Mouse (Mus musculus) forebrain, embryonic 12.5 days (tissue): ENCODE measurements around the gene Dnlz. TPM values are rescaled to one million over a fixed set of nuclear protein-coding genes. Genes with fewer than 3 reads are reported as not detected.
A peak's percentile ranks its signal among the peaks of the same experiment; 100 is the strongest.

Experiments used
- ATAC-seq: fragments of 200-750 bp; cut with Nextera tagmentation; 2 replicates; pipeline ENCODE4 v1.8.0; 2017; ENCODE audit warnings: moderate TSS enrichment; ENCODE audit not compliant: low FRiP score
- H3K27ac ChIP-seq: fragments of 300-500 bp; sonication (generic); 2 replicates; pipeline ENCODE4 v1.5.1; 2016; ENCODE audit warnings: mild to moderate bottlenecking
- H3K27me3 ChIP-seq: fragments of 300-500 bp; sonication (generic); 2 replicates; pipeline ENCODE4 v1.6.1; 2016; ENCODE audit warnings: mild to moderate bottlenecking
- H3K36me3 ChIP-seq: fragments of 300-500 bp; sonication (generic); replicated peaks from 2 replicates; pipeline ENCODE4 v1.6.1; 2016; ENCODE audit warnings: mild to moderate bottlenecking
- H3K4me1 ChIP-seq: fragments of 300-500 bp; sonication (generic); 2 replicates; pipeline ENCODE4 v1.6.1; 2016
- H3K4me2 ChIP-seq: fragments of 300-500 bp; sonication (generic); 2 replicates; pipeline ENCODE4 v1.6.1; 2016; ENCODE audit warnings: mild to moderate bottlenecking, moderate library complexity
- H3K4me3 ChIP-seq: fragments of 300-500 bp; sonication (generic); replicated peaks from 2 replicates; pipeline ENCODE4 v1.5.1; 2016; ENCODE audit warnings: mild to moderate bottlenecking
- H3K9ac ChIP-seq: fragments of 300-500 bp; sonication (generic); 2 replicates; pipeline ENCODE4 v1.6.1; 2016; ENCODE audit warnings: mild to moderate bottlenecking
- H3K9me3 ChIP-seq: fragments of 300-500 bp; sonication (generic); 2 replicates; pipeline ENCODE4 v1.6.1; 2016
- WGBS: fragments of 180-500 bp; shearing (Covaris S2); methylation state at CpG from one replicate; pipeline ENCODE4 v1.1.7; 2016; 5-methylcytosine and 5-hydroxymethylcytosine counted together
- polyA plus RNA-seq: library from polyadenylated mRNA; unstranded; fragments of >200 nt; fragmentation: Nextera tagmentation; extraction: Ambion mirVana; gene quantifications from 2 replicates; pipeline ENCODE4 v1.2.1, GENCODE M21; 2016

The Dnlz gene
- polyA plus RNA-seq, 1 experiment from 2014 or later: 34.5 TPM

- H3K4me3 ChIP-seq: no peak overlapping the region
- no peak overlapping the region for H3K4me2 ChIP-seq
- peaks cover 7% of the 10 kb centered on the region; the same call in 1 of the 2 replicates for H3K27me3 ChIP-seq
- peaks cover 37% of the 10 kb centered on the region for H3K4me1 ChIP-seq
- no peak overlapping the region for H3K27ac ChIP-seq
- H3K9me3 ChIP-seq: no peaks in the 10 kb centered on the region
- no peak overlapping the region for H3K9ac ChIP-seq
- WGBS: 86% methylated on average over 10 of the region's 10 CpGs
- no peaks in the 10 kb centered on the region for H3K36me3 ChIP-seq
- no peak for ATAC-seq
Measured at GRCm38 (mm10) chr2:26302005-26302503, 49.9 kb downstream of the Dnlz start.

- H3K27me3 ChIP-seq: peaks cover 7% of the 10 kb centered on the region; the same call in 1 of the 2 replicates
- H3K9ac ChIP-seq: no peak overlapping the region
- WGBS: 1% methylated on average over 3 of the region's 3 CpGs
- H3K9me3 ChIP-seq: no peaks in the 10 kb centered on the region
- ATAC-seq: no peak
- H3K4me1 ChIP-seq: peaks cover 45% of the 10 kb centered on the region
- no peak overlapping the region for H3K4me3 ChIP-seq
- H3K36me3 ChIP-seq: no peaks in the 10 kb centered on the region
- 0 out of 2 replicates have a peak overlapping the region, but pooled peaks have one; percentile 9 for H3K27ac ChIP-seq
- no peak overlapping the region for H3K4me2 ChIP-seq
Measured at GRCm38 (mm10) chr2:26300808-26301174, 51.1 kb downstream of the Dnlz start.

DNA sequence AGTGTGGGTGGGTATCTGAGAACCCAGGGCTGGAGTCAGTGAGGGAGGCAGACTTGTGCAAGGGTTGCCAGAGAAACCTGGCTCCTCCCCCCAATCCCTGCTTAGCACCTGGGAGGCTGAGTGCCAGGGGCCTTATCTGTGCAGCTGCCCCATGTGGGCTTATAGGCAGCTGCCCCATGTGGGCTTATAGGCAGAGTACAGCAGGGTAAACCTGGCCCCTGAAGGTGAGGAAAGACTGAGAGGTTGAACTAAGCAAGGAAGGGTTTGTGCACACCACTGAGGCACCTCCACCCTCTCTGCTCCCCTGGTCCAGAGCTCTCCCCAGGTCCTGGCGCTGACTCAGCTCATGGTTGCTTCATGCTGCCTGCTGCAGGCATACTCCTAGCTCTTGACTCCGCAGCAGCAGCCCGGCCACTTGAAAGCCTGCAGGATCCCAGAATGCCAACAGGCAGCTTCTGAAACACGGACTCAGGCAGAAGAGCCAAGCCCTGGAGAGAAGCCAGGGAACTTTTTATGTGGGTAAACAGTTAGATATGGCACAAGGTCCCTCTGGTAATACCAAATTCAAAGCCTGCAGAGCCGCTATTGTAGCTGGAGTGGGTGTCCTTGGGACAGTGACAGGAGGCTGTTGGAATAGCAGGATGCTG is 51.6 kb downstream of the Dnlz start:
- ATAC-seq: no peak; the same call in 1 of the 2 replicates
- H3K27ac ChIP-seq: peak overlapping the region; percentile 89; the same call in 1 of the 2 replicates
- no peak overlapping the region for H3K9ac ChIP-seq
- peaks cover 7% of the 10 kb centered on the region; the same call in 1 of the 2 replicates for H3K27me3 ChIP-seq
- peaks cover 45% of the 10 kb centered on the region for H3K4me1 ChIP-seq
- no peak overlapping the region for H3K4me2 ChIP-seq
- H3K9me3 ChIP-seq: no peaks in the 10 kb centered on the region
- WGBS: 45% methylated on average over 5 of the region's 5 CpGs
- no peaks in the 10 kb centered on the region for H3K36me3 ChIP-seq
- H3K4me3 ChIP-seq: no peak overlapping the region

GRCm38 (mm10) chr2:26299336-26299735 is 52.6 kb downstream of the Dnlz start:
- WGBS: 22% methylated on average over 7 of the region's 7 CpGs
- ATAC-seq: no peak
- peak overlapping the region; percentile 40; the same call in 1 of the 2 replicates for H3K4me2 ChIP-seq
- H3K9ac ChIP-seq: peak overlapping the region; percentile 40; the same call in 1 of the 2 replicates
- H3K9me3 ChIP-seq: no peaks in the 10 kb centered on the region
- H3K4me1 ChIP-seq: peaks cover 45% of the 10 kb centered on the region
- H3K27me3 ChIP-seq: peaks cover 7% of the 10 kb centered on the region; the same call in 1 of the 2 replicates
- no peaks in the 10 kb centered on the region for H3K36me3 ChIP-seq
- H3K4me3 ChIP-seq: no peak overlapping the region
- H3K27ac ChIP-seq: peak overlapping the region; percentile 89

- Histone ChIP-seq H3K4me1 (peaks cover 45% of the 10 kb centered on the region), H3K36me3 (no peaks in the 10 kb centered on the region), H3K4me3 (peak overlapping the region; percentile 11; the same call in 1 of the 2 replicates), H3K27ac (peak overlapping the region; percentile 89), H3K9ac (peak overlapping the region; percentile 40), H3K9me3 (no peaks in the 10 kb centered on the region), H3K4me2 (peak overlapping the region; percentile 40), H3K27me3 (peaks cover 7% of the 10 kb centered on the region; the same call in 1 of the 2 replicates)
- ATAC-seq: peak; percentile 27; the same call in 1 of the 2 replicates
- 7% methylated on average over 4 of the region's 4 CpGs for WGBS
Measured at GRCm38 (mm10) chr2:26298856-26299230, 53.1 kb downstream of the Dnlz start.

- peak overlapping the region; percentile 40 for H3K9ac ChIP-seq
- H3K36me3 ChIP-seq: no peaks in the 10 kb centered on the region
- 3% methylated on average over 10 of the region's 10 CpGs for WGBS
- peak; percentile 89 for ATAC-seq
- H3K27ac ChIP-seq: peak overlapping the region; percentile 89
- peaks cover 7% of the 10 kb centered on the region; the same call in 1 of the 2 replicates for H3K27me3 ChIP-seq
- H3K9me3 ChIP-seq: no peaks in the 10 kb centered on the region
- H3K4me2 ChIP-seq: peak overlapping the region; percentile 40
- peak overlapping the region; percentile 11; the same call in 1 of the 2 replicates for H3K4me3 ChIP-seq
- H3K4me1 ChIP-seq: peaks cover 45% of the 10 kb centered on the region
Measured at GRCm38 (mm10) chr2:26298208-26298855, 53.6 kb downstream of the Dnlz start.

Other genes starting within 250 kb of the Dnlz start
- gene Nacc2, start 228.9 kb downstream of the Dnlz start, polyA plus RNA-seq: 8.4 and 11.0 TPM in 2 replicates
- gene Lhx3, start 143.8 kb downstream of the Dnlz start, polyA plus RNA-seq: 0.15 TPM in 1 of 2 replicates, not detected in the other
- gene Qsox2, start 114.6 kb downstream of the Dnlz start, polyA plus RNA-seq: 20.0 and 21.4 TPM in 2 replicates
- 0.34 and 0.45 TPM in 2 replicates for gene Ccdc187, start 57.6 kb downstream of the Dnlz start, polyA plus RNA-seq
- gene Gpsm1, start 36.6 kb downstream of the Dnlz start, polyA plus RNA-seq: 102 and 108 TPM in 2 replicates
- 1.3 TPM in 2 replicates for gene Card9, start 8.8 kb upstream of the Dnlz start, polyA plus RNA-seq
- gene Snapc4, start 28.5 kb upstream of the Dnlz start, polyA plus RNA-seq: 34.3 and 38.9 TPM in 2 replicates
- gene Entr1, start 37.2 kb upstream of the Dnlz start, polyA plus RNA-seq: 167 and 173 TPM in 2 replicates
- gene Pmpca, start 37.2 kb upstream of the Dnlz start, polyA plus RNA-seq: 120 and 123 TPM in 2 replicates
- 29.2 and 30.6 TPM in 2 replicates for gene Inpp5e, start 57.1 kb upstream of the Dnlz start, polyA plus RNA-seq
- 30.0 and 33.9 TPM in 2 replicates for gene Sec16a, start 93.1 kb upstream of the Dnlz start, polyA plus RNA-seq
- gene Notch1, start 164.6 kb upstream of the Dnlz start, polyA plus RNA-seq: 49.5 and 61.8 TPM in 2 replicates
- 47.9 and 54.9 TPM in 2 replicates for gene Egfl7, start 227.9 kb upstream of the Dnlz start, polyA plus RNA-seq
- not detected in 2 replicates for gene Gm20532, start 234.5 kb upstream of the Dnlz start, polyA plus RNA-seq